Mouse (Mus musculus) neural tube, postnatal 0 days (tissue): Measurements from ENCODE around the gene Lao1. TPM values are rescaled to one million over a fixed set of nuclear protein-coding genes. Genes with fewer than 3 reads are reported as not detected.

ENCODE experiments used
- polyA plus RNA-seq: library from polyadenylated mRNA; unstranded; fragments of >200 nt; fragmentation: Nextera tagmentation; extraction: Ambion mirVana; gene quantifications from 2 replicates; pipeline ENCODE4 v1.2.1, GENCODE M21; 2015

The Lao1 gene
- polyA plus RNA-seq = 0.09 and 0.13 TPM in 2 replicates

DNA sequence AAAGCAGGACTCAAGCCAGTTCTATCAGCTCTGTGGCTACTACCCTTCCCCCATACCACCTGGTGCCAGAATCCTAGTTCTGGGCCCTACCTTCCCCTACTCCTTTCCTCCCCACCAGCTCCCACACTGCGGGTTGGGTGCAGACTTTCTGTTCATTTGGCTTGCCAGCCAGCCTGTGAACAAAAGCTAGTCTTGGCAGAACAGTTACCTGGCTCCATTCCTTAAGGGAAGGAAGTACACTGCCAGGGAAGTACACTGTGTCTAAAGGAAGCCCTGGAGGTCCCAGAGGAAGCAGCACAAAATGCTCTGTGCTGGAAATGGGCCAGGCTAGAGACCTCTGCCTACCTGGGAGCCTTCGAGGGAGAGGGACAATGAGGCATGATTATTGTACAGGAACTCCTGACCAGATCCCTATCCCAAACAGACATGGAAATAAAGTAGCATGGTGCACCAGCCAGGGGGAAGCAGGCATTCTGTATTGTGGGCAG is at the start of gene Lao1:
Gene Lao1 (plus strand): TSS at position 438 of the 488 bp plus-strand sequence.

DNA sequence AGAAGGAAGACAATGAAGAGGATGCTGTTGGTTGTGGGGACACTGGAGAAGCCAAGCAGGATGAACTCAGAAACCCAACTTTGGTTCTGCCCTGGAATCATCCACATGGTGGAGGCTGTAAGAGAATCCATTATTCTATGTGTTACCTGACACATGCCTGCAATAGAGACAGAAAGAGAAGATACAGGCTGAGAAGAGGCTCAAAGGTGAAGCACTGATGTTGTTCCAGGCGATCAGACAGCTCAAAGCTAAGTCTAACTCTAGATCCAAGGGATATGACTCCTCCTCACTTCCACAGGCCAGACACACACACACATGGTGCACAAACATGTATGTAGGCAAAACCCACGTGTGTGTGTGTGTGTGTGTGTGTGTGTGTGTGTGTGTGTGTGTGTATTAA is 44.0 kb upstream of the Lao1 start, which contains the start of gene Olfr1329:
Gene Olfr1329 (minus strand): TSS at position 101 of the 400 bp plus-strand sequence.

DNA sequence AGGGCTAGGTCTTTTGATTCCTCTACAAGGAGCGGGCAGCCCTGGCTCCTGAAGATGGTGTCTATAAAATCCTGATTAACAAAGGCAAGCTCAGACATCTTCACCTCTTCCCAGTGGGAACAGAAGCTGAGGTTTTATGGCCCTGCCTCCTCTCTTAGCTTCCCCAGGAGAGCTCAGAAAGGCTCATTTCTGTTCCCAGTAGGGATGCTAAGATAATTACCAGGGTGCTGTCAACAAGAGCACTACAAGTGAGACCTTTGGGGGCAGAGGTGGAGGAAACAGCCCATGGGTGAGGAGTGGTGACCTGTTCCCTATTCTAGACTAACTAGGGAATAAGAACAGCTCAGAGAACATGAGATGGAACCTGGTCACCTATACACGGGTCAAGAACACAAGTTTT is 22.9 kb upstream of the Lao1 start, which contains the start of gene Olfr1328:
Gene Olfr1328 (minus strand): TSS at position 101 of the 400 bp plus-strand sequence.

Other genes with a start within 250 kb of the Lao1 start
- gene Olfr1340, start 241.4 kb upstream of the Lao1 start, polyA plus RNA-seq = not detected in 2 replicates
- gene Olfr1339, start 229.4 kb upstream of the Lao1 start, polyA plus RNA-seq = not detected in 2 replicates
- not detected in 2 replicates for gene Olfr1338, start 202.8 kb upstream of the Lao1 start, polyA plus RNA-seq
- gene Olfr1337, start 179.0 kb upstream of the Lao1 start, polyA plus RNA-seq = not detected in 2 replicates
- not detected in 2 replicates for gene Olfr1335, start 151.6 kb upstream of the Lao1 start, polyA plus RNA-seq
- not detected in 2 replicates for gene Olfr1333, start 125.3 kb upstream of the Lao1 start, polyA plus RNA-seq
- not detected in 2 replicates for gene Olfr1331, start 96.9 kb upstream of the Lao1 start, polyA plus RNA-seq
- gene Olfr1330, start 73.0 kb upstream of the Lao1 start, polyA plus RNA-seq = not detected in 2 replicates
- gene Olfr1329, start 44.1 kb upstream of the Lao1 start, polyA plus RNA-seq = not detected in 2 replicates
- gene Olfr1328, start 23.0 kb upstream of the Lao1 start, polyA plus RNA-seq = not detected in 2 replicates
- gene Slc2a1, start 147.1 kb downstream of the Lao1 start, polyA plus RNA-seq = 49.0 and 56.7 TPM in 2 replicates
- gene Zfp691, start 212.6 kb downstream of the Lao1 start, polyA plus RNA-seq = 3.4 and 3.7 TPM in 2 replicates
- 0.43 and 0.82 TPM in 2 replicates for gene Ermap, start 228.4 kb downstream of the Lao1 start, polyA plus RNA-seq
- 176 and 177 TPM in 2 replicates for gene Svbp, start 233.7 kb downstream of the Lao1 start, polyA plus RNA-seq